In the genomic region with DNA sequence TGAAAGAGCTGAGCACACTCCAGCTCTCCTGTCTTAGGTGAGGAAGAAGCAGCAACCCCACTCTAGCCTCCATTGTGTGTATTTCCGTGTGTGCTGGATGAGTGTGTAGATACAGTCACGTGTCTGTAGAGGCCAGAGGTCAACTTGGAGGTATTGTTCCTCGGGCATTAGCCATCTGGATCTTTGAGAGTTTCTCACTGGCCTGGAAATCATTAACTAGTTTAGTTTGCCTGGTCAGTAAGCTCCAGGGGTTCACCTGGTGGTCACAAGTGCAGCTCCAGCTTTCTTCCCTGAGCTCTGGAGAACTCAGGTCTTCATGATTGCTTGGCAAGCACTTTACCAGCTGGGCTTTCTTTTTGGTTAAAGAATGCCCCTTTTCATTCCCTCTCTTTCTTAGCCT, we compare ENCODE assay signal across 9 mouse cellular contexts. TPM values are rescaled to one million over a fixed set of nuclear protein-coding genes. Genes with fewer than 3 reads are reported as not detected.
DNase-seq lines count a peak whose midpoint lies in the region; ATAC-seq lines count a peak whose summit lies in the region.
"Had no signal": no experiment of that assay in that cellular context is flagged by ENCODE, and none has a peak within 500 bp of the region (broad histone marks: within the 10 kb centered on the region; RNA-seq: fewer than 3 reads in every experiment).

No protein-coding gene starts in this region.

- 38% methylated on average over 3 of the region's 3 CpGs for WGBS in forebrain, embryonic 10.5 days
- 53% methylated on average over 3 of the region's 3 CpGs for WGBS in forebrain, embryonic 14.5 days

- H3K4me1 ChIP-seq in forebrain, embryonic 10.5 days: peaks cover 13% of the 10 kb centered on the region
- H3K4me1 ChIP-seq in forebrain, embryonic 14.5 days (ENCODE audit: control insufficient read depth, insufficient read depth, low read length): no peaks in the 10 kb centered on the region

- H3K4me2 ChIP-seq in forebrain, embryonic 14.5 days (ENCODE audit: low read length): no peak overlapping the region

- no peak overlapping the region for H3K4me3 ChIP-seq in forebrain, embryonic 10.5 days
- H3K4me3 ChIP-seq in forebrain, embryonic 14.5 days (ENCODE audit: low read depth, low read length): no peak overlapping the region

- 0 out of 2 replicates have a peak overlapping the region, but pooled peaks have one; percentile 3 for H3K27ac ChIP-seq in forebrain, embryonic 10.5 days
- H3K27ac ChIP-seq in forebrain, embryonic 14.5 days (ENCODE audit: low read depth, low read length): no peak overlapping the region

- H3K9me3 ChIP-seq in forebrain, embryonic 10.5 days: no peaks in the 10 kb centered on the region
- H3K9me3 ChIP-seq in forebrain, embryonic 14.5 days (replicated peaks; ENCODE audit: control insufficient read depth, low read length): no peaks in the 10 kb centered on the region

- DNase-seq in forebrain, embryonic 10.5 days (ENCODE audit: extremely low spot score, low spot score): no peak
- no peak for DNase-seq in forebrain, embryonic 14.5 days (ENCODE audit: low spot score)
- peak; percentile 39 for DNase-seq in embryo, embryonic 9.5 days (ENCODE audit: extremely low spot score)
- DNase-seq in kidney, postnatal 10 days: peak; percentile 75
- peak; percentile 18 for DNase-seq in lung, postnatal 10 days
- no peak for DNase-seq in urinary bladder, postnatal 10 days (ENCODE audit: low spot score)
- DNase-seq in ovary, adult 18-20 months (ENCODE audit: low spot score): no peak
- DNase-seq: cerebellum, postnatal 25 days had no signal

- peaks cover 68% of the 10 kb centered on the region for H3K36me3 ChIP-seq in forebrain, embryonic 10.5 days (replicated peaks)
- peaks cover 32% of the 10 kb centered on the region; the same call in 1 of the 2 replicates for H3K36me3 ChIP-seq in forebrain, embryonic 14.5 days (ENCODE audit: control insufficient read depth, insufficient read depth, low read length)

- H3K9ac ChIP-seq in forebrain, embryonic 14.5 days (ENCODE audit: low read length): no peak overlapping the region

- H3K27me3 ChIP-seq in forebrain, embryonic 10.5 days (ENCODE audit: poor library complexity, severe bottlenecking): no peaks in the 10 kb centered on the region
- H3K27me3 ChIP-seq in forebrain, embryonic 14.5 days (replicated peaks; ENCODE audit: control insufficient read depth, insufficient read depth, low read length): no peaks in the 10 kb centered on the region

- no peak for ATAC-seq in forebrain, embryonic 14.5 days
- no peak for ATAC-seq in activated CD4-positive, CD25-positive, alpha-beta regulatory T cell, adult 4 months

RNA-seq across cellular contexts. Expression of a gene that starts 11.7 kb away (rescaled TPM):
- polyA plus RNA-seq in forebrain, embryonic 10.5 days (2016; fragmentation: Nextera tagmentation; extraction: Ambion mirVana): 61.5 and 64.3 TPM in 2 replicates
- polyA plus RNA-seq in forebrain, embryonic 14.5 days (2014; fragmentation: Nextera tagmentation; extraction: Ambion mirVana): 58.4 and 75.5 TPM in 2 replicates
- 10 to 100 TPM; 51.9 to 60.4 TPM for polyA plus RNA-seq in activated CD4-positive, CD25-positive, alpha-beta regulatory T cell, adult 4 months (2017; shearing (Covaris generic))

RNA-seq across cellular contexts. Expression of a gene that starts 50.5 kb away (rescaled TPM):
- polyA plus RNA-seq in forebrain, embryonic 10.5 days (2016; fragmentation: Nextera tagmentation; extraction: Ambion mirVana): 0.11 and 0.17 TPM in 2 replicates
- polyA plus RNA-seq in forebrain, embryonic 14.5 days (2014; fragmentation: Nextera tagmentation; extraction: Ambion mirVana): 0.75 and 1.0 TPM in 2 replicates
- 1 to 10 TPM; 6.5 to 9.2 TPM for polyA plus RNA-seq in activated CD4-positive, CD25-positive, alpha-beta regulatory T cell, adult 4 months (2017; shearing (Covaris generic))

RNA-seq across cellular contexts. Expression of a gene that starts 59.6 kb away (rescaled TPM):
- 0.60 and 0.77 TPM in 2 replicates for polyA plus RNA-seq in forebrain, embryonic 10.5 days (2016; fragmentation: Nextera tagmentation; extraction: Ambion mirVana)
- 0.25 and 0.53 TPM in 2 replicates for polyA plus RNA-seq in forebrain, embryonic 14.5 days (2014; fragmentation: Nextera tagmentation; extraction: Ambion mirVana)
- not detected for polyA plus RNA-seq in activated CD4-positive, CD25-positive, alpha-beta regulatory T cell, adult 4 months (2017; shearing (Covaris generic))

Comparison
In these comparisons a context has a peak if more than half of its experiments do, and no peak if none do; other contexts are left out.
1. DNase-seq: peak in embryo, embryonic 9.5 days (single experiment), kidney, postnatal 10 days (single experiment) and lung, postnatal 10 days (single experiment); none in forebrain, embryonic 10.5 days (single experiment), forebrain, embryonic 14.5 days (single experiment), urinary bladder, postnatal 10 days (single experiment) and ovary, adult 18-20 months (single experiment).